Mouse (Mus musculus) embryonic facial prominence, embryonic 15.5 days (tissue): Measurements from ENCODE around the gene Vsig10. TPM values are rescaled to one million over a fixed set of nuclear protein-coding genes. Genes with fewer than 3 reads are reported as not detected.
"Not testable (repeated sequence)": the region's sequence is repeated elsewhere in the genome, so short reads cannot be mapped to it uniquely, and the experiment has no call there.

ENCODE experiments used
- ATAC-seq: fragments of 200-750 bp; cut with Nextera tagmentation; 2 replicates; pipeline ENCODE4 v1.8.0; 2017; ENCODE audit warnings: low read depth, moderate TSS enrichment; ENCODE audit not compliant: insufficient number of reproducible peaks, low FRiP score, low TSS enrichment
- H3K27ac ChIP-seq: fragments of 300-500 bp; sonication (generic); replicated peaks from 2 replicates; pipeline ENCODE4 v1.5.1; 2015; ENCODE audit warnings: mild to moderate bottlenecking, inconsistent platforms
- H3K27me3 ChIP-seq: fragments of 300-500 bp; sonication (generic); 2 replicates; pipeline ENCODE4 v1.6.1; 2015; ENCODE audit warnings: inconsistent platforms
- H3K36me3 ChIP-seq: fragments of 300-500 bp; sonication (generic); 2 replicates; pipeline ENCODE4 v1.6.1; 2015; ENCODE audit warnings: mild to moderate bottlenecking, inconsistent platforms
- H3K4me1 ChIP-seq: fragments of 300-500 bp; sonication (generic); 2 replicates; pipeline ENCODE4 v1.6.1; 2015; ENCODE audit warnings: inconsistent platforms
- H3K4me2 ChIP-seq: fragments of 300-500 bp; sonication (generic); replicated peaks from 2 replicates; pipeline ENCODE4 v1.6.1; 2015; ENCODE audit warnings: mild to moderate bottlenecking, inconsistent platforms
- H3K4me3 ChIP-seq: fragments of 300-500 bp; sonication (generic); replicated peaks from 2 replicates; pipeline ENCODE4 v1.5.1; 2015; ENCODE audit warnings: mild to moderate bottlenecking, inconsistent platforms
- H3K9ac ChIP-seq: fragments of 300-500 bp; sonication (generic); 2 replicates; pipeline ENCODE4 v1.6.1; 2015; ENCODE audit warnings: inconsistent platforms
- H3K9me3 ChIP-seq: fragments of 300-500 bp; sonication (generic); replicated peaks from 2 replicates; pipeline ENCODE4 v1.6.1; 2016; ENCODE audit warnings: inconsistent platforms
- WGBS: fragments of 180-500 bp; shearing (Covaris S2); methylation state at CpG from one replicate; pipeline ENCODE4 v1.1.7; 2015; 5-methylcytosine and 5-hydroxymethylcytosine counted together
- polyA plus RNA-seq: library from polyadenylated mRNA; unstranded; fragments of >200 nt; fragmentation: Nextera tagmentation; extraction: Ambion mirVana; gene quantifications from 2 replicates; pipeline ENCODE4 v1.2.1, GENCODE M21; 2015

Gene Vsig10
- polyA plus RNA-seq, 1 experiment from 2014 or later, result 14.4 TPM

- Histone ChIP-seq H3K27ac (no peak overlapping the region), H3K36me3 (peaks cover 65% of the 10 kb centered on the region), H3K4me3 (no peak overlapping the region), H3K9me3 (no peaks in the 10 kb centered on the region), H3K27me3 (no peaks in the 10 kb centered on the region), H3K4me2 (no peak overlapping the region), H3K9ac (no peak overlapping the region), H3K4me1 (peaks cover 24% of the 10 kb centered on the region)
- no peak for ATAC-seq
- WGBS, result 84% methylated on average over 13 of the region's 13 CpGs
Measured at GRCm38 (mm10) chr5:117365904-117366561, 47.1 kb downstream of the Vsig10 start.

- Histone ChIP-seq H3K27me3 (no peaks in the 10 kb centered on the region), H3K4me2 (no peak overlapping the region), H3K27ac (no peak overlapping the region), H3K4me3 (no peak overlapping the region), H3K4me1 (peaks cover 14% of the 10 kb centered on the region), H3K9ac (no peak overlapping the region), H3K9me3 (no peaks in the 10 kb centered on the region), H3K36me3 (peaks cover 76% of the 10 kb centered on the region)
- 50% methylated on average over 8 of the region's 8 CpGs for WGBS
- ATAC-seq, result no peak
Measured at GRCm38 (mm10) chr5:117367206-117367605, 48.3 kb downstream of the Vsig10 start.

DNA sequence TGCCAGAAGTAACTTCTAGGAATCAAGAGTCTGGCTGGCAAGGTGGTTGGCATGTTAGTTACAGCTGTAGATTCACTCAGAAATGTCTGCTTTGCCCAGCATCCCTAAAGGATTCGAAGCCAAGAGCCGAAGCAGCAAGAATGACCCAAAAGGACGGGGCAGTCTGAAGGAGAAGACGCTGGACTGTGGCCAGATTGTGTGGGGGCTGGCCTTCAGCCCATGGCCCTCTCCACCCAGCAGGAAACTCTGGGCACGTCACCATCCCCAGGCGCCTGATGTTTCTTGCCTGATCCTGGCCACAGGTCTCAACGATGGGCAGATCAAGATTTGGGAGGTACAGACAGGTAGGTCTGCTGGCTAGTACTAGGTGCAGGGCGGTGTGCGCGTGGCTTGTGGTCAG is 51.7 kb downstream of the Vsig10 start:
- WGBS, result 86% methylated on average over 10 of the region's 10 CpGs
- no peaks in the 10 kb centered on the region for H3K4me1 ChIP-seq
- H3K27ac ChIP-seq, result no peak overlapping the region
- H3K9ac ChIP-seq, result no peak overlapping the region
- no peak overlapping the region for H3K4me3 ChIP-seq
- no peaks in the 10 kb centered on the region for H3K9me3 ChIP-seq
- no peaks in the 10 kb centered on the region for H3K27me3 ChIP-seq
- no peak overlapping the region for H3K4me2 ChIP-seq
- no peak for ATAC-seq
- H3K36me3 ChIP-seq, result peaks cover 91% of the 10 kb centered on the region

- 86% methylated on average over 9 of the region's 9 CpGs for WGBS
- Histone ChIP-seq H3K36me3 (peaks cover 92% of the 10 kb centered on the region), H3K9me3 (no peaks in the 10 kb centered on the region), H3K4me2 (no peak overlapping the region), H3K4me1 (no peaks in the 10 kb centered on the region), H3K27ac (no peak overlapping the region), H3K4me3 (no peak overlapping the region), H3K9ac (no peak overlapping the region), H3K27me3 (no peaks in the 10 kb centered on the region)
- no peak for ATAC-seq
Measured at GRCm38 (mm10) chr5:117373418-117373817, 54.5 kb downstream of the Vsig10 start.

GRCm38 (mm10) chr5:117374372-117375049 is 55.6 kb downstream of the Vsig10 start:
- ATAC-seq, result no peak
- no peak overlapping the region for H3K27ac ChIP-seq

GRCm38 (mm10) chr5:117376331-117376761 is 57.5 kb downstream of the Vsig10 start:
- Histone ChIP-seq H3K9ac (no peak overlapping the region), H3K4me1 (no peaks in the 10 kb centered on the region), H3K9me3 (no peaks in the 10 kb centered on the region), H3K36me3 (peaks cover 85% of the 10 kb centered on the region), H3K27ac (no peak overlapping the region), H3K4me2 (no peak overlapping the region), H3K27me3 (no peaks in the 10 kb centered on the region), H3K4me3 (no peak overlapping the region)
- 65% methylated on average over 11 of the region's 11 CpGs for WGBS
- no peak for ATAC-seq

More at GRCm38 (mm10) chr5:117374372-117375049, 55.6 kb downstream of the Vsig10 start:
- Histone ChIP-seq H3K4me3 (no peak overlapping the region), H3K9me3 (no peaks in the 10 kb centered on the region), H3K4me1 (no peaks in the 10 kb centered on the region), H3K36me3 (peaks cover 90% of the 10 kb centered on the region), H3K4me2 (no peak overlapping the region), H3K9ac (no peak overlapping the region), H3K27me3 (no peaks in the 10 kb centered on the region)
- whole genome bisulfite sequencing, result 87% methylated on average over 7 of the region's 7 CpGs

GRCm38 (mm10) chr5:117377731-117378130 is 58.8 kb downstream of the Vsig10 start:
- peaks cover 83% of the 10 kb centered on the region for H3K36me3 ChIP-seq
- H3K27me3 ChIP-seq, ATAC-seq, H3K4me3 ChIP-seq, H3K9me3 ChIP-seq, H3K9ac ChIP-seq, H3K4me1 ChIP-seq, H3K27ac ChIP-seq, H3K4me2 ChIP-seq: not testable (repeated sequence)
- WGBS, result 91% methylated on average over 14 of the region's 14 CpGs

DNA sequence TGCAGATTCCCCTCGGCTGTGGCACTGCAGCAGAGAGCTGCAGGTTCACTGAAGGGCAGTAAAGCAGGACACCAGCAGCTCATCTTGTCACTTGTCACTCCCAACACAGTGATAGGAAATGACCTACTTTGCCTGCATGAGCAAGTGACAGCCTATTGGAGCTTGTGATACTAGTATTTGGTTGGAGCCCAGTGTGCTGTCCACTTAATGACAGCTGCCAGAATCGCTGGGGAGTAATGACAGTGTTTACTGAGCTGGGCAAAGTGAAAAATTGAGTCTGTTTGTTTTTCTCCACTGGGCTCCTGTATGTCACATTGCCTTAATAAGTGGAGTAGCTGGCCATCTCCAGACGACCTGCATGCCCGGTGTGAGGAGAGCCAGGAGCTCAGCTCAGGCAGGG is 61.3 kb downstream of the Vsig10 start:
- WGBS, result 77% methylated on average over 4 of the region's 4 CpGs

DNA sequence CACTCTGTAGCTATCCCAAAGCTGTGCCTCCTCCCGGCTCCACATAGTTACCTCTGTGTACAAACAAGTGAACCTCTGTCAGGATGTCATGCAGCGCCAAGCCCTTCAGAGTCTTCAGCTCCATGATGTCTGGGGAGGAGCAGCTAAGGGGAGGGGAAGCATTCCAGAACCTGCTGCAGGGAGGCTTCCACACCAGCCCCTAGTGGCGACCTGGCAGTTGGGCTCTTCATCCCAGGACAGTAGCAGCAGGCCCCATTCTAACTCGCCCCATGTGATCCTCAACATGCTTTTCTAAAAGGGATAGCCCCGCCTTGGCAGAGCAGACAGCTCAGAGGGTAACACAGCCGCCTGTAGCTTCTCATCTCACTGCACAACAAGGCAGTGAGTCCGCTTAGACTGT is 62.9 kb downstream of the Vsig10 start:
- no peak; the same call in 1 of the 2 replicates for ATAC-seq
- 80% methylated on average over 7 of the region's 7 CpGs for WGBS

More for the DNA sequence above, 61.3 kb downstream of the Vsig10 start:
- H3K27me3 ChIP-seq, result no peaks in the 10 kb centered on the region
- peaks cover 82% of the 10 kb centered on the region for H3K36me3 ChIP-seq
- H3K9me3 ChIP-seq, result no peaks in the 10 kb centered on the region
- no peak for ATAC-seq
- H3K9ac ChIP-seq, result no peak overlapping the region
- no peak overlapping the region for H3K27ac ChIP-seq
- no peaks in the 10 kb centered on the region for H3K4me1 ChIP-seq
- no peak overlapping the region for H3K4me3 ChIP-seq
- no peak overlapping the region for H3K4me2 ChIP-seq

DNA sequence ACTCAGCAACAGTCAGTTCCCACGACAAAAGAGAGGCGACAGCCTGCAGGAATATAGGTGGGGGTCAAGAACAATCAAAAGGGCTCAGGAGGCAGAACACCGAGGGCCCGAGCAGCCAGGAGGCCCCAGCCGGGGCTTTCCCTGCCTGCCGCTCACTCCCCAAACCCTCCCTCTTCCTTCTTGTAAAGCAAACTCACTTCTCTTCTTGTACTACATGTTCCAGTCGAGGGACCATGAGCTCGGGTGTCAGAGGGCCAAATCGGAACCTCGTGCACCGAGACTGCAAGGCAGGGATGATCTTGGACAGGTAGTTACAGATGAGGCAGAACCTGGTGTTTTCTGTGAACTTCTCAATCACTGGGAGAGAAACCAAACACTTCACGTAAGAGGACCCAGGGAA is 64.3 kb downstream of the Vsig10 start:
- WGBS, result 74% methylated on average over 12 of the region's 12 CpGs
- no peak for ATAC-seq
- no peak overlapping the region for H3K4me2 ChIP-seq
- H3K36me3 ChIP-seq, result peaks cover 65% of the 10 kb centered on the region
- peaks cover 10% of the 10 kb centered on the region for H3K4me1 ChIP-seq
- no peaks in the 10 kb centered on the region for H3K27me3 ChIP-seq
- H3K9ac ChIP-seq, result no peak overlapping the region
- H3K4me3 ChIP-seq, result no peak overlapping the region
- no peak overlapping the region for H3K27ac ChIP-seq
- no peaks in the 10 kb centered on the region for H3K9me3 ChIP-seq

More for the DNA sequence above, 62.9 kb downstream of the Vsig10 start:
- no peaks in the 10 kb centered on the region for H3K4me1 ChIP-seq
- H3K4me3 ChIP-seq, result no peak overlapping the region
- H3K27me3 ChIP-seq, result no peaks in the 10 kb centered on the region
- H3K9ac ChIP-seq, result no peak overlapping the region
- no peak overlapping the region for H3K27ac ChIP-seq
- no peak overlapping the region for H3K4me2 ChIP-seq
- peaks cover 77% of the 10 kb centered on the region for H3K36me3 ChIP-seq
- H3K9me3 ChIP-seq, result no peaks in the 10 kb centered on the region

GRCm38 (mm10) chr5:117388296-117388751 is 69.4 kb downstream of the Vsig10 start:
- ATAC-seq, result peak; percentile 21; the same call in 1 of the 2 replicates
- no peaks in the 10 kb centered on the region for H3K27me3 ChIP-seq
- H3K4me3 ChIP-seq, result peak overlapping the region; percentile 91
- peaks cover 29% of the 10 kb centered on the region for H3K36me3 ChIP-seq
- H3K9ac ChIP-seq, result peak overlapping the region; percentile 89
- WGBS, result 8% methylated on average over 16 of the region's 16 CpGs
- peaks cover 17% of the 10 kb centered on the region for H3K4me1 ChIP-seq
- no peaks in the 10 kb centered on the region for H3K9me3 ChIP-seq
- H3K4me2 ChIP-seq, result peak overlapping the region; percentile 76
- peak overlapping the region; percentile 44; the same call in 1 of the 2 replicates for H3K27ac ChIP-seq
